Mouse (Mus musculus) left cerebral cortex, postnatal 36 days (tissue): Measurements from ENCODE around the gene Prpf8. TPM values are rescaled to one million over a fixed set of nuclear protein-coding genes. Genes with fewer than 3 reads are reported as not detected.

Source experiments
- DNase-seq, 2 experiments: peaks; one replicate each; pipeline ENCODE4 v3.0.0; 2021 to 2022; ENCODE audit warnings: low spot score in 2 of 2, mixed read lengths in 1 of 2
- intact Hi-C: fragments of 180-260 bp; cut with DNase I; formaldehyde crosslinking; loops from one replicate; pipeline ENCODE4 v1.15.1; 2025
- total RNA-seq, 2 experiments: library from RNA; stranded (reverse); gene quantifications; 2 replicates each; pipeline ENCODE4 v1.2.3; 2021

The Prpf8 gene
- total RNA-seq, 2 experiments from 2014 or later = 127 to 138 TPM

DNA sequence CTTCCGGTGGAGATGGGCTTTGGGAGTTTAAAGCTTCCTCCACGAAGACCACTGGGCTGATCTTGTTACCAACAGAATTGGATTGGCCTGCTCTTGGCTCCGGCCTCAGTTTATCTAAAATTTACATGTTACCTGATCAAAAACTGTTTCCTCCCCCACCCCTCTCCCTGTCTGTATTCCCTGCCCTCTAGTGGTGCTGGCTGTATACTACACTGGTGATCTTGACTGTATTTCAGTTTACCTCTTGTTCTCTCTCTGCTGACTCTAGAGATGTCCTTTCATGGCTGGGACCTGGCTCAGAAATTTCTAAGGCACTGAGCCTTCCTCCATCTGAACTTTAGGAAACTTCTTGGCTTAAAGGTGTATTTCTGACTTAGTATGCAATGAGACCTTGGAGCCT is 28.4 kb upstream of the Prpf8 start:
- intact Hi-C loops = no loop called here
- no peak for DNase-seq

DNA sequence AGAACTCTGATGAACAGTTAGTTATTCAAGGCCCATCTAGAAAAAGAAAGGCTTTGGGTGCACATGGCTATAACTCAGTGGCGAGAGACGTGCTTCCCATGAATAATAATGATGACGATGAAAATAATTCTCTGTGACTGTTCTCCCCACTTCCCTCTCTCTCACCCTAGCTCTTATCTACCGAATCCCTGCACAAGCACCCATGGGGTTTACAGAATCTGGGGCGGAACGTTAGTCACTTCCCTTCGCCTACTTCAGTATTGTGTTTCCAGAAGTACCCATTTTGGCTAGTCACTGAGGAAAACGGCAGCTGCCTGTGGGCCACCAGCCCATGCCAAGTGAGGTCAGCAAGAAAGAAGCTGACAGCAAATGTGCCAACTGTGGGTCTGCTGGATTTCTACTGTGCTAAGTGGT is 28.0 kb upstream of the Prpf8 start:
- intact Hi-C loops = no loop called here
- DNase-seq = no peak

DNA sequence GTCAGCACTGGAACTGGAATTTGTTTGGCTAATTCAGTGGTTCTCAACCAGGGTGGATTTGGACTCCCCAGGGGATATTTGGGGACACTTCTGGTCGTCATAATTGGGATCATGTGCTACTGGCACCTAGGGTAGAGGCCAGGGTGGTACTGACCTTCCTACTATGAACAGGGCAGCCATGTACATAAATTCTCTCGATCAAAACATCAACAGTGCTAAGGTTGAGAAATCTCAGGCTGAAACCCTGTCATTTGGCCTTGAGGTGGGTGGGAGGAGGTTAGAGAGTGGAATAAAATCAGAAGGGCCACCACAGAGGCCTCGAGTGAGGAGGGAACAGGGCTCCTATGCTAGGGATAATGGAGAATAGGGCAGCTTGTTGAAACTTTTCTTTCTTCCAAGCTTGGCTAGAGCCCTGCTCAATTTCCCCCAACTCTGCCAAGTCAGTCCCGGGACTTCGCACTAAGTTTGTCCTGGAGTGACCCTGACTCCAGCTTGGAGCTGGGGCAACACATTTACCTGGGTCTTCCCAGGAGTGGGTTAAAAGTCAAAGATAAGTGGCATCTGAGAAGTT is 27.4 kb upstream of the Prpf8 start:
- no peak for DNase-seq
- intact Hi-C loops = no loop called here

DNA sequence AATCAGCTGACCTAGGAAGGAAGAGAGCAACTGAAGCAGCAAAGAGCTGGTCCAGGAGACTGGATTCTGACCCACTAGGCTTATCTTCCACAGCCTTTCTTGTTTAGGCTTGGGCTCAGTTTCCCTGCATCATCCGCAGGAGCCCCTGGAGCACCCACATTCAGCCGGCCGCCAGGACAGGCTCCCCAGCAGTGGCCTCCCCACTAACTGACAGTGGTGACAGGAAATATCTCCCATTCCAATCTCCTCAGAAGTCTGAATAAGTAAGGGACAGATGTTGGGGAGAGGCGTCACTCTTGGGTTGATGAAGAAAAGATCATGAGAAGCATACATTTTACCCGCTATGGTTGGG is 26.9 kb upstream of the Prpf8 start:
- no peak for DNase-seq
- intact Hi-C loops = loop anchor here (5.0 kb wide), 2 partner anchors 112 to 267 kb away; partner anchors contain the start of genes Dph1, Rpa1, Rtn4rl1 and Smyd4

DNA sequence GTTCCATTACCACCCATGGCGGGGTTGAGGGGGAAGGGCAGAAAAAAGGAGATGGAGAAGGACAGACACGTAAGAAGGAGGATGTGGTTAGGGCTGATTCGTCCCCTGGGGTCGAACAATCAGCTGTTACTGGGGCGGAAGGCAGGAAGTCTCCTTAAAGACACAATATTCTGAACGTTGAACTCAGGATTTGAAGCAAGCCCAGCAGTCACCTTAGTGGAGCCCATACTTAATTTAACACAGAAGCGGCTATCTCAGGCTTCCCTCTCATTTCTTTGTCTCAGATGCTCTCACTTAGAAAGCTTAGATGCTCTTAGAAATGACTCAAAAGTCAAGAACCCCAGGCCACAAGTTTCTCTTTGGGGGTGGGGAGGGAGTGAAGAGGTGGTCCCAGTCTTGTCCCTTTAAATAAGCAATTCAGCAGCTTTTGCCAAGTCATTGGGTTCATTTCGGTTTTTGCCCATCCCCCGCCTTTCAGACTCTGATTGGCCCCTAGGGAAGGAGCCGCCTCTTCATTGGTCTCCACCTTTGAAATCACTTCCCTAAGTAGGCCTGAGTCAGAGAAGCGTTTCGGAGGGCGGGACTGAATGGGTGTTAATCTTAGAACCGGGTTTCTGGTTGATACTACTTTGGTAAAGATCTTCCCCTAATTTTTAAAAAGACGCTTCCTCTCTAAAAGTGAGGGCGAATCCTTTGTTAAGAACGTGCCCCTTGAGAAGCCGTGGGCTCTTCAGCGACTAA is 26.3 kb upstream of the Prpf8 start:
- intact Hi-C loops = loop anchor here (5.0 kb wide), 2 partner anchors 113 to 268 kb away; partner anchors contain the start of genes Dph1, Rpa1, Rtn4rl1 and Smyd4
- DNase-seq = peak; percentile 85 to 90

DNA sequence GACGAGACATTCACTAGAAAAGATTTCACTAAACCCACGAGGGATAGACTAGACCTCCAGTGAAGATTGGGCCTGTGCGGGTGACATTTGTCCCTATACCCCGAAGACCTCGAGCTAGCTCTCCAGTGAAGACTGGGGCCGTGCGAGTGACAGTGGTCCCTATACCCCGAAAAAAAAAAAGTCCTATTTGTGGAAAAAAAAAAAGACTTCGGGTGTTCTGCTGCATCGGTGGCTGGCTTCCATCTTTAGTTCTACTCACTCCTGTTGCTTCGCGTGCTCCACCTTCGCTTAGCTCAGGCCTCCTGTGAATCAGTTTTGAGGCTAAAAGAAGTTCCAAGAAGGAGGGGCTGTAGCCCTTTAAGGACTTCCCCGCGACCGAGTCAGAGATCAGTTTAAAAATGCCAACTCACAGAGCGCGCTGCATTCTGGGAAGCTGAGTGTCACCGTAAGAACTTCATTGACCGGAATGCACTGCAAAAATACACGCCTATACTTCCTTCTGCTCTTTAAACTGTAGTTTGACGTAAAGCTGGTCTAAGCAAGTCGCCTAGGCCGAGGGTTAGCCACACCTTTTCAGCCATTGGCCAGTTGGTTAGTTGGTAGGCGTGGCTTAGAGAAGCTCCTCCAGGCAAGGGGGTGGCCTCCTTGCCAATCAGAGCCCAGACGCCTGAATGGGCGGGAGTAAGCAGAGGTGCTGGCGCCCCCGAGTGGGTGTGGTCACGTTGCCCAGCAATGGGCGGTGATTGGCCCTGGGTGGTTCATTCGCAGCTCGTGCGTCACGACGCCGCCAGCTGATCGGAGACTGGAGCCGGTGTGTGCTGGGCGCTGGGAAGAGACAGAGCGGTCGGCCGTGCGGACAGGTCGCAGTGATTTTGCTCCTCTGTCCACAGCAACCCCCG is 25.5 kb upstream of the Prpf8 start, which contains the start of gene Tlcd2:
Tlcd2 (plus strand) TSS at position 872 of the 899 bp plus-strand sequence.
- intact Hi-C loops = loop anchor here (5.0 kb wide), 2 partner anchors 114 to 269 kb away; partner anchors contain the start of genes Dph1, Rpa1, Rtn4rl1 and Smyd4

DNA sequence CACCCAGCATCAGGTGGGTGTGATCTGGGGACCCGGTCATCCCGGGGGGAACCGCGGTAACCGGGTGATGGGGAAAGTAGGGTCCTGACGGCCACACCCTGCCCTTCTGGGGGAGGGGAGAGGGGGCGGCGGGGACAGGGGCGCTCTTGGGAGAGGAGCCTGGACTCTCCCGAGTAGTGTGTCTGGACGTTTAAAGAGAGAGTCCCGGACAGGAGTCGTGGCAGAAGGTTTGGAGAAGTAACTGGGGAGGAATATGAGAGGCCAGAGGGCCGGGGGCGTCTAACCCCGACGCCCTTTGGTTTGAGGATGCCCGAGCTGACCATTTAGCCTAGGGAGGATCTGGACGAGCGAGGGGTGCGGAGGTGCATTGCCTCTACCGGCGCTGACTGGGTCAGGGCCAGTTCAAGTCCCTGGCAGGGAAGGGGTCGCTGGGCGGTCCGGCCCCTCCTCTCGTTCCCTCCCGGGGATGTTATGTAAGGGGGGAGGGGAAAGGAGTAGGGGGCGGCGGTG is 24.8 kb upstream of the Prpf8 start:
- DNase-seq = no peak
- intact Hi-C loops = loop anchor here (5.0 kb wide), 2 partner anchors 114 to 269 kb away; partner anchors contain the start of genes Dph1, Rpa1, Rtn4rl1 and Smyd4

More for the DNA sequence above, 25.5 kb upstream of the Prpf8 start, which contains the start of gene Tlcd2:
- DNase-seq = peak; percentile 99 to 100

DNA sequence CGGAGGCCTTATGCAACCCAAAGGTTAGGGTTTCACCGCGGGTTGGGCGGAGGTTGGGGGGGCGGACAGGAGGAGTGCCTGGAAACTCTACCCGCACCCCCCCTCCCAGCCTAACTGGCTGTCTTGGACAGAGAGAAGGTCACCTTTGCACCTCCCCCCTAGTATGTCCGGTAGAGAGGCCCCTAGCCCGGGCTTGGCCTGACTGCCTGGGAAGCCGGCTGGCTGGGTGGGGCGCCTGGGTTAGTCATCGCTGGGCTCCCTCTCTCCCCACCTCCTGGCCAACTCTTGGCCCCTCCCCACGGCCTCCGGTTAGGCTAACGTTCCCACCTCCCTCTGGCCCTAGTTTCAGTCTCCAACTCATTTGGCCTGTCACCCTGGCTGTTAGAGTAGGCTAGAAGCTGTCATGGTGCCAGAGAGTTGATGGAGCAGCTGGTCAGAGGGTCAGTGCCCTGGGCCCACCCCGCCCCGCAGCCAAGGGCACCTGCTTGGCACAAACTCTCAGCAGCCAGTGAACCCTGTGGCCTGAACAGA is 24.3 kb upstream of the Prpf8 start:
- intact Hi-C loops = loop anchor here (5.0 kb wide), 2 partner anchors 115 to 270 kb away; partner anchors contain the start of genes Dph1, Rpa1, Rtn4rl1 and Smyd4
- DNase-seq = peak; percentile 35 to 37

DNA sequence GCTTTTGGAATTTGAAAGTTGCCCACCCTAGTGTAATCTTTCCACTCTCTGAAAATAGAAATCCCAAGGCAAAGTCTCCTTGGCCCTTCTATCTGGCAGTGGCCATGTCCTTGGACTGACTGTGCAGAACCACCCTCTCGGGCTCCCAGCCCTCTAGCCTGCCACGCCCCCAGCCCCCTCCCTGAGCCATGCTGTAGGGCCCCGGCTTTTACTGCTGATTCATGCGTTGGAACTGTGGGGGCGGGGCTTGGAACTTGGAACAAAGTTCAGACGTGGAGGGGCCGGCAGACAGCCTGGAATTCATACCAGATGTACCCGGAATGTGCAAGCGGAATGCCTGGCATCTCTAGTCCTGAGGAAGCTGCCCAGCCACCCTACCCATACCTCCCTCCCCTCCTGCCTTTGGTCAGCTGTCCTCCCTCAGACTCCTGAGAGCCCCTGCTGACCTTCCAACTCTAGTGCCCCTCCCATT is 23.7 kb upstream of the Prpf8 start:
- DNase-seq = peak; percentile 48 to 51
- intact Hi-C loops = loop anchor here (5.0 kb wide), 2 partner anchors 116 to 271 kb away; partner anchors contain the start of genes Dph1, Rpa1, Rtn4rl1 and Smyd4

DNA sequence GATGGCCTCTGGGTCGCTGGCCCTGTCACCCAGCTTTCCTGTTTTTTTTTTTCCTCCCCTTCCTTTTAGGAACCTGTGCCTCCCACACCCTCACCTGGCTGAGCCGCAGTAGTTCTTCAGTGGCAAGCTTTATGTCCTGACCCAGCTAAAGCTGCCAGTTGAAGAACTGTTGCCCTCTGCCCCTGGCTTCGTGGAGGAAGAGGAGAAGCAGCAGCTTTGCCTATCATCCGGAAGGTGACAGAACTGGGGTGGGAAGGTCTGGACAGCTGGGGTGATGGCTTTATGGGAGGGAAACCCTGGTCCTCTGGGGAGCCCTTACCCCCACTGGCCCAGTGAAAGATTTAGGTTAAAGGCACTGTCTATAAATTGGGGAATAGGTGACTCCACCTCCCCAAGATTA is 23.0 kb upstream of the Prpf8 start:
- intact Hi-C loops = loop anchor here (5.0 kb wide), 2 partner anchors 116 to 271 kb away; partner anchors contain the start of genes Dph1, Rpa1, Rtn4rl1 and Smyd4
- no peak for DNase-seq

DNA sequence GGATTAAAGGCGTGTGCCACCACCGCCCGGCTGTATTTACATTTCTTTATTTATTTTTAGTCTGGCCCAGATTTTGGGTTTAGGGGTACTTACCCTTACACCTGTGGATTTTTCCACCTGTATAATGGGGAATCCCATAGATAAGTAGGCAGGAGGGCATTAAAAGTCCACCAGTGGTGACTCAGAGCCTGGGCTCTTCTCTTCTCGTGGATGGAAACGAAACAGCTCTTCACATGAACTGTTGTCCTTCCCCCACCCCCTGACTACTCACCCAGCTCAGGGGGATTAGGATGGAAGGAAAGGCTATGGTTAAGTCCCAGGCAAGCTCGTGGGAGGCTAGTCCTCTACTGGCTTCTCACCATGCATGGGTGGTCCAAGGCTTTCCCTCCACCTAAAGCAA is 22.2 kb upstream of the Prpf8 start:
- intact Hi-C loops = loop anchor here (5.0 kb wide), 2 partner anchors 117 to 272 kb away; partner anchors contain the start of genes Dph1, Rpa1, Rtn4rl1 and Smyd4
- no peak for DNase-seq

DNA sequence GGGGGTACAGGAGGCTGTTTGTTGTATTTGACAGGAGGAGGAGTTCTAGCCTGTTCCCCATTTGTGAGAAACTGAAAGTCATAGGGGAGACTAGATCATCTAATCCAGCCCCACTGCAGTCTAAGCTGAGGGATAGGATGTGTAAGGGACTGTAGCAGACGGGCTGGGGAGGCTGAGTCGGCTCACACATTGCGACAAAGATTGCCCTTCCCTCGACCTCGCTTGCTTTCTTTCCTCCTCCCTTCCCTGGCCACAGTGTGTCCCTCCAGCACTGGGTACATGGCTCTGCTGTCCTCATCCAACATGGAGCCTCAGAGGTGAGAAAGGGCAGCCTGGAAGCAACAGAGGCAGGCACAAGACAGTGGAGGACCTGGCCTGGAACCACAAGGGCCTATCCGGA is 21.6 kb upstream of the Prpf8 start:
- intact Hi-C loops = no loop called here
- no peak for DNase-seq

DNA sequence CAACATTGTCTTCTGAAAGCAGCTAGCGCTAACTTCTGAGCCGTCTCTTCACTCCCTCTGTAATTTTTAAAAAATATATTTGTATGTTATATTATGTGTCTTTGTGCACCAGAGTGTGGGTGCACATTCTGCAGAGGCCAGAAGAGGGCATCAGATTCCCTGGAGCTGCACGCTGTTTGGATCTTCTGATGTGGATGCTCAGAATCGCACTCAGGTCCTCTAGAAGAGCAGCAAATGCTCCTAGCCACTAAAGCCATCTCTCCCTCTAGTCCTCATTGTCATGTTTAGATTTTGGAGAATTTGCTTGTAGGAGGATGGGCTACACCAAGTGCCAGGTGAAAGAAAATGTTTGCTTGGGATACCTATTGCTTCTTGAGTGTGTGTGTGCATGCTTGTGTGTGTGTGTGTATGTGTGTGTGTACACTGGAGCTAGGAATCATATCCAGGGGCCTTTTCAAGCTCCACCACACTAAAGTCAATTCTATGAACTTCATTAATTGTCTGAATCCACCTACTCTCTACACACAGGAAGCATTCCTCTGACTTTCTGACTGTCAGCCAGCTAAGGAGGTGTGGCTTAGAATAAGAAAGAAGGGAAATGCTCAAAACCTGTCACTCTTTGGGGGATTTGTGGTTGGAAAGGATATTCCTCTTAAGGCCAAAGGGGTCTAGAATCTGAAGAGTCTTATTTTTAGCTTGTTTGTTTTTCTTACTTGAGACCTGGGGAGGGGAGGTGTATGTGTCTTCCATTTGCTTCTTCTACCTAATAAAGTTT is 19.7 kb upstream of the Prpf8 start:
- DNase-seq = no peak
- intact Hi-C loops = no loop called here

DNA sequence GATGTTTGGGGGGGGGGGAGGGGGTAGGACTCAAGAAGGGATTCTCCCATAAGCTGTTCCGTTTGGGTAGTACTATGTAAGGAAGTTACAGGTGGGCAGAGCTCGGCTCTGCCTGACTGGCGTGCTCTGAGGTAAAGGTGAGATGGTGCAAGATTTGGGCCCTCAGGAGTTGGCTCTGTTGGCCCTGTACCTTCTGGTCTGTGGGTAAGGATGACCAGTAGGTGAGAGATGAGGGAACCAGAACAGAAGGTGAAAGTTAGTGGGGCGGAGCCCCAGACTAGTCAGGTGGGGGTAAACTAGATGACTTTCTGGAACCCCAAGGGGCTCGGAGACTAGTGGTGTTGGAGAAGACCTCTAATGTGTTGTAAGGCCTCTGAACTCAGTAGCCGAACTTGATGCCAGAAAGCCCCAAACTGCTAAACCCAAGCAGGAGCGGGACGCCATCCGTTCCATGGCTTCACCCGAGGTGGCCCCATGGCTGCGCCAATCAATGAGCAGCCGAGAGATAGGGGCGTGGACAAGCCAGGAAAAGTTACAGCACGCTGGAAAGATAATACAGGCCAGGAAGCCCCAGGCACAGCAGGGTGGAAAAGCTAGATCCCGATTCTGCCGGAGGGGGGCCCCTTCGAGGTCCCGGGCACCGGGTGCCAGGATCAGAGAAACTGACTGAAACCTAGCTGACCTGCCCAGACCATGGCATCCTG is 19.0 kb upstream of the Prpf8 start:
- intact Hi-C loops = no loop called here
- DNase-seq = peak in 1 of 2 experiments; percentile 15

DNA sequence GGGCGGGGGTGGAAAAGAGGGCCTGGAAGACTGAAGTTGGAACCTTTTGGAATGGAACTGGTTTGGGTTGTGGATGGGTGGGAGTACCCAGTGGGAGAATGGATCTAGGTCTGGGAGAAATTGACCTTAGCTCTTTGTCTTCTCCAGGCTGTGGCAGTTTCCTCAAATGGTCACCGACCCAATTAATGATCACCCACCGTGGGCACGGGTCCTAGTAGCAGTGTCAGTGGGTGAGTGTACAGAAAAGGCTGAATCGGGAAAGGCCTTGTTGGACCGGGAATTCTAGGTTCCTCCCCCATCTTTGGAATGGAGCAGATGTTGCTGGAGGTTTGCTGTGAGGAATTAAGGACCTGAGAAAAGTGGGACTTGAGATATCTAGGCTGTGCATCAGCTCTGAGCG is 18.2 kb upstream of the Prpf8 start:
- intact Hi-C loops = no loop called here
- no peak for DNase-seq

DNA sequence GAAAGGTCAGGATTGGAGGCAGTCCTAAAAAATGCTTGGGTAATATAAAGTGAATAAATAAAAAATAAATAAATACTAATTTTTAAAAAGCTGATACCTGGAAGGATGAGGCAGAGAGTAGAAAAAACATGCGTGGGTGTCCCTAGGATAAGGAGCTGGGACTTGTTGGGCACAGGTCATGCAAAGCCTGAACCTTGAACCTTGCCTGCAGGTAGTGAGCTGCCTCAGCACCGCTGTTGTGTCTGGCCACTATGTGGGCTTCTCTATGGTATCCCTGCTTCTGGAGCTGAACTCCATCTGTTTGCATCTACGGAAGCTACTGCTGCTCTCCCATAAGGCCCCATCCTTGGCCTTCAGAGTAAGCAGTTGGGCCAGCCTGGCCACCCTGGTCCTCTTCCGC is 17.4 kb upstream of the Prpf8 start:
- no peak for DNase-seq

DNA sequence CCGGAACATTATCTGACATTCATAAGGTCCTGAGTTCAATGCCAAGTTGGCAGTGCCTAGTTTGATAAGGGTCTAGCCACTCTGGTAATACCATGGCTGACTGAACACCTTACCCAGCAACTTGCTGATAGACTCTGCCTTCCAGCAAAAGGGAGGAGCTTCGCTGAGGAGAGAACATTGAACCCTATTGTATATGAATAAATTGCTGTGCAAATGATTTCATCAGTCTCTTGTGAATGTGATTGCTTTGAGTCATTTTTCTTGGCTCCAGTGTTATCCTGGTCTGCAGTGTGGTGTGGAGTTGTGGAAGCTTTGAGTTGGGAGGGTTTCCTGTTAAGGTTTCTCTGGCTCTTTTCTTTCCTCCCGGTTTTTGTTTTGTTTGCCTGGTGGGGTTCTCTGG is 15.9 kb upstream of the Prpf8 start:
- no peak for DNase-seq
- intact Hi-C loops = no loop called here

More for the DNA sequence above, 17.4 kb upstream of the Prpf8 start:
- intact Hi-C loops = no loop called here
